Comparison of ENCODE assay signal across 1 mouse cellular context in the genomic region with DNA sequence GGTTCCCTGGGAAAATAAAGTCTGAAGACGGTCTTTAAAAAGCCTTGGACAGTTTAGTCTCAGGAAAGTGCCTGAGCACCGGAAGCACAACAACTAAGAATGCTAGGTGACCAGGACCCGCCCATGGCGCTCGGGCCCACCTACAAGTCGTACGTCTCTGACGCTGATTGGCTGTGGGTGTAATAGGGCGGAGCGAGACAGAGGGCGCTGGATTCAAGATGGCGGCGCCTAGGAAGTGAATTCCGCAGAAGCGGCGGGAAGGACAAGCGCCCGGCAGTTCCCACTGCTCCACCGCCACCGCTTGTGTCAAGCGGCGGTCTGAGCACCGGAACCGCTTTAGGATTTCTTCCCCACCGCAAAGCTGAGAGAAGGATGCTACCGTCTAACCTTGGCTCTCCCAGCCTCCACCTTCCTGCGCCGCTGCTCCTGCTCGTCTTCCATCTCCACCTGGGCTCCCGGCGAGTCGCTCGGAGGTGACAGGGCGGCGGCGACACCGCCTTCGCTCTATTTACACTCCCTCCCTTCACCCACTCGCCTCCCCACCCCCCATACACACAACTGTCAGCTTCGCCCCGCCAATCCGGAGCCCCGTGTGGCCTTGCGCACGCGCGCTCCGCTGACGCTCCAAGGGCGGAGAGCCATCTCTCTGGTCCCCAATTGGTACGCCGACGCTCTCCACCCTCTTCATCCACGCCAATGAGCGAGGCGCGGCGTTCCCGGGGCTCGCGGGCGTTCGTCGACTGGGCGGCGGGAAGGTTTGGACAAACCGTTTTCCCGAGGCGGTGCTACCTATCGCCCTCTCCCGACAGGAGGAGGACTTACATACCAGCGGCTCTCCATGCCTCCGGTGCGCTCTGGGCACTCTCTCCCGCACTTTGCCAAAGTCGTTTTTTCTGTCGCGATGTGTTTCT.
TF ChIP-seq lines count a peak whose summit lies in the region.

A gene (minus strand): TSS at position 609 of the 911 bp plus-strand sequence.

TF ChIP-seq in CH12.LX, 34 proteins besides CTCF, POLR2A, EP300 and RAD21 (continued from another document):
- no peak for TF ChIP-seq ZKSCAN1 (IDR thresholded peaks at IDR 0.05; ENCODE audit: borderline replicate concordance, low read depth, low read length)
- no peak for TF ChIP-seq IRF4 (IDR thresholded peaks at IDR 0.05; ENCODE audit: low read depth, low read length)
- no peak for TF ChIP-seq SMC3 (IDR thresholded peaks at IDR 0.05; ENCODE audit: low read depth, low read length)
- TF ChIP-seq MAX (IDR thresholded peaks at IDR 0.05; ENCODE audit: low read length), result peak; percentile 30; the same call in 1 of the 2 replicates
- no peak for TF ChIP-seq ZC3H11A (IDR thresholded peaks at IDR 0.05; ENCODE audit: low read depth, low read length)
- peak; percentile 75 for TF ChIP-seq NELFE (IDR thresholded peaks at IDR 0.05; ENCODE audit: low read depth, low read length)
- TF ChIP-seq ELF1 (IDR thresholded peaks at IDR 0.05; ENCODE audit: low read depth, low read length), result peak; percentile 74
- TF ChIP-seq BHLHE40 (IDR thresholded peaks at IDR 0.05; ENCODE audit: low read depth, low read length), result peak; percentile 21; the same call in 1 of the 2 replicates
- no peak for TF ChIP-seq MAFK (IDR thresholded peaks at IDR 0.05; ENCODE audit: insufficient replicate concordance, low read length)
- TF ChIP-seq CHD2 (IDR thresholded peaks at IDR 0.05; ENCODE audit: low read length), result peak; percentile 98
- no peak for TF ChIP-seq JUN (IDR thresholded peaks at IDR 0.05; ENCODE audit: insufficient read depth, low read depth, low read length)
- no peak for TF ChIP-seq UBTF (IDR thresholded peaks at IDR 0.05; ENCODE audit: low read depth, low read length)
- TF ChIP-seq KAT2A (IDR thresholded peaks at IDR 0.05; ENCODE audit: insufficient replicate concordance, low read length), result 0 out of 2 replicates have a peak, but pooled peaks have one; percentile 57
- peak; percentile 58 for TF ChIP-seq TCF12 (IDR thresholded peaks at IDR 0.05; ENCODE audit: low read depth, low read length)
- TF ChIP-seq MYC (IDR thresholded peaks at IDR 0.05; ENCODE audit: low read depth, low read length), result no peak
- TF ChIP-seq POLR2AphosphoS2 (IDR thresholded peaks at IDR 0.05; ENCODE audit: low read depth, low read length), result peak; percentile 57
- no peak for TF ChIP-seq RCOR1 (conservative IDR thresholded peaks at IDR 0.05; ENCODE audit: low read depth, low read length)
- no peak for TF ChIP-seq ETS1 (conservative IDR thresholded peaks at IDR 0.05; ENCODE audit: low read depth, low read length)
- peak; percentile 93 for TF ChIP-seq MAZ (IDR thresholded peaks at IDR 0.05; ENCODE audit: low read depth, low read length)
- no peak; the same call in 1 of the 2 replicates for TF ChIP-seq CHD1 (IDR thresholded peaks at IDR 0.05; ENCODE audit: low read depth, low read length)
- TF ChIP-seq E2F4 (IDR thresholded peaks at IDR 0.05; ENCODE audit: insufficient replicate concordance, low read depth, low read length), result peak; percentile 89; the same call in 1 of the 2 replicates
- no peak for TF ChIP-seq USF2 (conservative IDR thresholded peaks at IDR 0.05; ENCODE audit: low read depth, low read length)
